Mouse (Mus musculus): ENCODE results near the gene Osbp. TPM values are rescaled to one million over a fixed set of nuclear protein-coding genes. Genes with fewer than 3 reads are reported as not detected.

Osbp gene
- total RNA-seq (2023) = 44.4 TPM

DNA sequence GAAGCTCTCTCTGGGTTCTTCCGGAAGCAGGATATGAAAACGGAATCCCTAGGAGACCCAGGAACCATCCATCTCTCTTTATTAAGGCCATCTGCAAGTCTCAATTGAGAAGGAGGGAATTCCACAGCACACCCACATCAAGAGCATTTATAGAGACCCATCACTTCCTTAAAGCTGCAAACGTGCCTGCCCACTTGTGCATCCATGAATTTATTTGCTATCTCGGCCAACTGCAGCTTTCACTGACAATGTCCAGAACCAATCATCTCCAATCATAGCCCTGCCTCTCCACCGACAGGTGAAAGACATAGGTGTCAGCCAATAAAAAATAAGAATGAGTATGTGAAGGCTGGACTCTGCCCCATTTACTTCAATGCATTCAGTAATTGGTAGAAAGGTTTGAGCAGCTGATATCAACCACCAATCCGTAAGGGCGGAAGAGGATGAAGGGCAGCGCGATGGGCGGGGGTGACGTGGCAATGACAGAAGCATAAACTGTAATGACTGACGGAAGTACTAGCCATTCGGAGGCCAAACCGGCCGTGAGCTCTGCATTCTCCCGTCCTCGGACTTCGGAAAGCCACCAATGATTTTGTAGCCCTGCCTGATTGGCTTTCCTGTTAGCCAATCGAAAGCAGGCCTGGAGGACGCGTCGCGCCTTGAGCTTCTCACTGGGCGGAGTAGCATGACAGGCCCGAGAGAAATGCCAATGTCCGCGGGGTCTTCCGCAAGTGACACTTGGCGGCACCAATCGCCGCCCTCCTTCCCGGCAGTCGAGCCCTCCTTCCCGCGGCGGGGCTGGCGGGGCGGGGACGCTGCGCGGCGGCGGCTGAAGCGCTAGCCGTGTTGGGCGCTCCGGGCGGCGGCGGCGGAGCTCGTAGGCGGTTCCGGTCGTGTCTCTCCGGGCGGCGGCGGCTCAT lies at the start of gene Osbp:
Osbp (plus strand) TSS at position 919 of the 920 bp plus-strand sequence.

DNA sequence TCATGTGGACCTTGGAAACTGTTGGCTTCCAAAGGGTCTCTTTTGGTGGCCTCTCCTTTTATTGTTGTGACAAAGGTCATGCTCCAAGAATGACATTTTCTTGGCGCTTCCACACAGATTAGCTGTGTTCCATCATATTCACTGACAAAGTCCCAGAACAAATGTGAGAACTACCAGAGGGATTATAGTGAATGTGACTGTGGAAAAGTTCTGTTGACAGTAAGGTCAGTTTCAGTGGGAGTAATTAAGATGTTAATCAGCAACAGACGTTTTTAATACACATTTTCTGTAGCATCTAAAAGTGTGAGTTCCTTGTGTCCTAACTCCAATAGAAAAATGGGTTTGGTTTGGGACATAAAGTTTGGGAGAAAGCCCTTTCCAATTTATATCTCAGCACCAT lies 75.5 kb downstream of the Osbp start, which contains the start of gene Olfr1423:
Olfr1423 (minus strand) TSS at position 101 of the 400 bp plus-strand sequence.

Other genes with a start within 250 kb of the Osbp start
- gene Gif, start 218.4 kb upstream of the Osbp start, total RNA-seq (2023) = not detected
- gene Mrpl16, start 195.6 kb upstream of the Osbp start, total RNA-seq (2023) = 22.4 TPM
- gene Stx3, start 146.5 kb upstream of the Osbp start, total RNA-seq (2023) = 9.5 TPM
- not detected for gene Olfr1417, start 126.7 kb upstream of the Osbp start, total RNA-seq (2023)
- not detected for gene Olfr1418, start 104.9 kb upstream of the Osbp start, total RNA-seq (2023)
- gene Olfr1419, start 90.8 kb upstream of the Osbp start, total RNA-seq (2023) = not detected
- not detected for gene Olfr1420, start 79.4 kb upstream of the Osbp start, total RNA-seq (2023)
- gene Patl1, start 53.5 kb upstream of the Osbp start, total RNA-seq (2023) = 54.0 TPM
- gene Olfr1423, start 75.4 kb downstream of the Osbp start, total RNA-seq (2023) = not detected
- not detected for gene Olfr1424, start 96.7 kb downstream of the Osbp start, total RNA-seq (2023)
- gene Olfr1425, start 111.8 kb downstream of the Osbp start, total RNA-seq (2023) = not detected
- not detected for gene Olfr1426, start 126.1 kb downstream of the Osbp start, total RNA-seq (2023)
- not detected for gene Olfr1427, start 137.4 kb downstream of the Osbp start, total RNA-seq (2023)
- not detected for gene Olfr1428, start 150.0 kb downstream of the Osbp start, total RNA-seq (2023)
- gene Olfr76, start 157.3 kb downstream of the Osbp start, total RNA-seq (2023) = not detected
- not detected for gene Olfr1555-ps1, start 204.2 kb downstream of the Osbp start, total RNA-seq (2023)
- not detected for gene Olfr1431, start 234.7 kb downstream of the Osbp start, total RNA-seq (2023)